Mouse (Mus musculus): ENCODE data around the gene Tfrc.

The Tfrc gene

DNA sequence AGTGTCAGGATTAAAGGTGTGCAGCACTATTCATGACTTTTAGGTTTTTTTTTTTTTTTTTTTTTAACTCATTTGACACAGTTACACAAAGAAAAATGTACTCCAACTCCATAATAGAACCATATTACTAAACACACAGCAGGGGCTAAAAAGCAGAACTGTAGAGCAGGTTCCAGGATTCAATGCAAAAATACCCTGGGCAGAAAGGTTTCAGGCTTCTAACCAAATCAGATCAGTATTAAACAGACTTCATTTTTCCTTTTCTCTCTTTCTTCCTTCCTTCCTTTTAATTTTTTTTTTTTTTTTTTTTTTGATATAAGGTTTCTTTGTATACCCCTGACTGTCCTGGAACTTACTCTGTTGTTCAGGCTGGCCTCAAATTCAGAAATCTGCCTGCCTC, 41.7 kb downstream of the Tfrc start:
- ATAC-seq (ENCODE audit: low TSS enrichment) = no peak

DNA sequence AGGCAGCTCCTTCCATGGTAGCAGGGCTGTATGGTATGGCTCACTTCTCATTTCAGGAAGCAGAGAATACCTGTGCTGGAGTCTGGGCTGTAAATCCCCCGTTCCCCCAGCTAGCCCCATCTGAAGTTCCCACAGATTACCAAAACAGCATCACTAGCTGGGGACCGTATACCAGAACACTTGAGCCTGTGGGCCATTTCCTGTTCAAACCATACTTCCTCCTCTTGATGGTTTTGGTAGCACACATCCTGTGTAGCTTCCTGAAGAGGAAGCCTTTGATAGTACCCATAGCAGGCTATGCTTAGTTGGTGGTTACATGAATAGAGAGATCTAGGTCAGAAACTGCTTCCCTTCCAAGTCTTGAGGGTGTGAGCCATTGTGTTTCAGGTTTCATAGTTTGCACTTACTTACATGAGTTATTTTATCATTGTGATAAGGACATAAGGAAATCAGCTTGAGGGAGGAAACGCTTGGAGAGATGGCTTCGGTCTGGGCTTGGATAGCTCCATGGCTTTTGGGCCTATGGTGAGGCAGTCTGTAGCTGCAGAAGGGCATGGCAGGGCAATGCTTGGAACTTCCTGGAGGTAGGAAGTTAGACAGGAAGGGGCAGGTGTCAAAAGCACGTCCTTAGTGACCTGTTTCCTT, 42.4 kb downstream of the Tfrc start:
- ATAC-seq (ENCODE audit: low TSS enrichment) = no peak

DNA sequence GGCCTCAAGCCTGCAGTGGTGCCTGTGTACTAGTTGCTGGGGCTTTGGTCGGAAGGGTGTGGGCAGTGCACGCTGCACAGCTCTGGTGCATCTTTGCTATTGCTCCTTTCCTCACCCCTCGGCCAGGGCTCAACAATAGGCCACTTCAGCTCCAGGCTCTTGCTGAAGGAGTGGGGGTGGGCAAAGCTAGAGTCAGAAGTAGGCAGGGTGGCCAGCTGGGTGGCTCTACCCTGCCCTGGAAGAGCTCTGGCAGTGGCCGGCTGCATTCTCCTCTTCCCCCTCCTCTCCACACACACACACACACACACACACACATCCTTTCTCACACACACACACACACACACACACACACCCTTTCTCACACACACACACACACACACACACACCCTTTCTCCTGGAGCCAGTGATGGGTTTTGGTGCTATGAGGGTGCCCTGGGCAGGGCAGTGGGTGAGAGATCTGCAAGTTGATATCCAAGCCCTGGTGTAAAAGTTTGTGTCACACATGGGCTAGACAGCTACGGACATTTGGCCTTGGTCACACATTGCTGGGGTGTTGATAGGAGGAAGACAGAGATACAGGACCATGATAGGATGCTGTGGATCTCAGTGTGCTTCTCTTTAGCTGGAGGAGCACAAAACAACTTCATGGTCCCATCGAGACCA, 45.5 kb downstream of the Tfrc start:
- ATAC-seq (ENCODE audit: low TSS enrichment) = no peak

DNA sequence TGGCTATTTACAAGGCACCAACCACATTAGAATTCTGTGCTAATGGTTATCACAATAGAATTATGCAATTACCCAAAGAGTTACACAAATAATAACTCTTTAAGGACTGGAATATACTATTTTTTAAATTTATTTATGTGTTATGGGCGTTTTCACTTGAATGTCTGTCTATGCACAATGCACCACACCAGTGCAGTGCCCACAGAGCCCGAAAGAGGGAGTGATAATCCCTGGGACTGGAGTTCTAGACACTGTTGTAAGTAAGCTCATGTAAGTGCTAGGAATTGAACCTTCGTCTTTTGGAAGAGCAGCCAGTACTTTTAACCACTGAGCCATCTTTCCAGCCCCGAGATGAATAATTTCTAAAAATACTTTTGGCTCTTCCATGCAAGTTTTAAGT, 46.8 kb downstream of the Tfrc start:
- no peak for ATAC-seq (ENCODE audit: low TSS enrichment)

DNA sequence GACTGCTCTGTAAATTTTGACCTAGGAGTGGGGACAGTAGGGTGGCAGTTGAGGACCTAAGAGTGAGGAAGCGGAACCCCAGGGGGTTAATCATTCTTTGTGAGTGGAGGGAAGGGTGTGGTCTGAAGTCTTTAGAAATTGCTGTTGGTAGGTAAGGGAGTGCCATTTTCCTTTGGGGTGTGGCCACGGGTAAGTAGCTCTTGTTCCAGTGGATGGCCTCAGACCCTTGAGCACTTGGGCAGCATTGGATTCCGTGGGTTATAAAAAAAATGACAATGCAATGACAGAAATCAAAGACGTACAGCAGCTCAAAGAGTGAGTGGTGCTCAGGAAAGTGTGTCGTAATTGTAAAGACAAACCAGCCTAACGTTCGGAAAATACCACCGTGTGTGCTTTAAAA, 47.6 kb downstream of the Tfrc start:
- ATAC-seq (ENCODE audit: low TSS enrichment) = no peak

DNA sequence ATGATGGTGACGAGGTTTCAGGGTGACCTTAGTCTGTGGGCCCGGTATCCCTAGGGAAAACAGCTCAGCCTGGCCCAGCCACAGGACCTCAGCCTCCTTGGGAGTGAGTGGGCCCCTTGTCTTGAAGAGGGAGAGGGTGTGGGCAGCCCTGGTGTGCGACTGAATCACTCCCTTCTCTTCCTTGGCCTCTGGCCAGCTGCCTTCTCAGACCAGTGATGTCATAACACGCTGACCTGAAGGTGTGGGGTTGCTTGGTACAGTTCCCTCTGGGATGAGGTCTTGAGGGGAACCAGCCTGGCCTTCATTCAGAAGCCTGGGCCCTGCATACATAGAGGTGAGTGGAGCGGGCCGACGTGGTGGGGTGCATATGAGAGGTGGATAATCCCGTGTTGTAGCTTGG, 48.1 kb downstream of the Tfrc start:
- ATAC-seq (ENCODE audit: low TSS enrichment) = no peak

DNA sequence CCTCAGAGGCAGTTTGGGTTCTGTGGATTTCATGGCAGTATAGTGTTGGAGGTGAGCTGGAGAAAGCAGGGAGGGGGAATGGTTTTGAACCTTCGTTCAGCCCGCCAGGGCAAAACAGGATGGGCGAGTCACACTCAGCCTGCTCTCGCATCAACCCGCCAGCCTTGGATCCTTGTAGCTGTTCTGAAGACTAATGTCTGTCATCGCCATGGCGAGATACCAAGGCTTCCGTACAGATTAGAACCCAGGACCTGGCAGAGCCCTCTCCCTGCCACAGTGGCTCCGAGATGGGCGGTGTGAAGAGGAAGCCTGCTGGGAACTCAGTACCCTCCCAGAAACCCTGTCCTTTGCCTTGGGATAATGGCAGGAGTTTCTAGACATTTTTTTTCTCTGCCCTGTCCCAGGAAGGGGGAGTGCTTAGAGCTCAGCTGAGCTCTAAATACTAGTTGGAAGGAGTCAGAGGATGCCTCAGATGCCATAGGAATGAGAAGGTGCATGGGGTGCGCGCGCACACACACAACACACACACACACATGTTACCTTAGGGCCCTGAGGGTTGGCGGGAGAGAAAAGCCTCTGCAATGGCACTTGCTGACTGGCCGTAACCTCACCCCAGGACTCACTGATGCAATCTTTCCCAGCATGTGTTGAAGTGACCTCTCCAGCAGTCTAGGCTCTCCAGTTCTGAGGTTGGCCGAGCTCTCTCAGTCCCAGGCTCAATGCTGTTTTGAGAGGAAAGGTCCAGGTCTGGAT, 49.0 kb downstream of the Tfrc start:
- no peak for ATAC-seq (ENCODE audit: low TSS enrichment)

DNA sequence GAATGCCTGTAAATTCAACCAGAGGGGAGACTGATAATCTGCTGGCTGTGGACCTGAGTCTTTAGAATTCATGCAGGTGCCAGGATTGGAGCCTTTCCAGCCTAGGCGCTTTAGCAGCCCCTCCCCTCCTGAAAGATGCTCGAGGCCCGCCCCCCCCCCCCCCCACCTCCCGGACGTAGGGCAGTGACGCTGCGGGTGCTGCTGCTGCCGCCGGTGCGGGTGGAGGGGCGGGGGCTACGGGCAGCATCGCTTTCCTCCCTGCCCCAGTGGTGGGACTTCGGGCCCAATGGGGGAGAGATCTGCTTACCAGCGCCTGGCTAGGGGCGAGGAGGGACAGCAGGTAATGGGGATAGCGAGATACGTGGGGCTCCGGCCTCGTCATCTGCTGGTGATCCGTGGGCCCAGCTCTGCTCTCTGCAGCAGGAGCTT, 50.0 kb downstream of the Tfrc start:
- peak; percentile 28 for ATAC-seq (ENCODE audit: low TSS enrichment)

DNA sequence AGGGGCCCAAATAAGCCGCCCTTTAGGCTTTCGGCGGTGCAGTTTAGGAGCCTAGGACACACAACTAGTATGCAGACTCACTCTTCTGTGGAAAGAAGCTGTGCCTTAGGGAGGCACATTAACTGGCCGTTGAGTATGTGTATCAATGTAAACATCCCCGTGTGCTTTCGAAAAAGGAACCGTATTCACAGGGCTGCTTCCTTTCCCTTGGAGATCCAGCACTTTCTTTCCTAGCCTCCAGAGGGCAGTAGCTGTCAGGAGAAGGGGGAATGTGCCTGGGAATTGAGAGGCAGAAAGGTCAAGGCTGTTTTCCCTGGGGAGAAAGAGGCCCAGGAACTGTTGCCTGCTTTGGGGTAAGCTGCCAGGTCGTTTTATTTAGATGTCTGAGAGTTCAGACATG, 50.7 kb downstream of the Tfrc start:
- peak; percentile 29 for ATAC-seq (ENCODE audit: low TSS enrichment)

DNA sequence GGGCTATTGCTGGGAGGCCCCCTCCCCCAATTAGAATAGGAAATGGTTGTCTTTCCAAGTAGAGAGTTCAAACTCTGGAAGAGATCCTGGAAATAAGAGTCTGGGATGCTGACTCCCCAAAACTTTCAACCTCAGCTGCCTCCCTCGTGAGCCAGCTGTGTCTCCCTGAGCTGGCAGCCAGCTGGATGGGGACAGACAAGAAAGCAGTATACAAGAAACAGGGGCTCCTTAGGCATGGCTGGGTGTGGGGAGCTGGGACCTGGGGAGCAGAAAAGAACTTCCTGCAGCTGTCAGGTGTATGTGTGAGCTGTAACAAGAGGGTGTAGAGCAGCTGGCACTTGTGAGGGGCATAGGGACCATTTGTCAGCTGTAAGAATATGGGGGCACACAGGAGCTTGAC, 51.4 kb downstream of the Tfrc start:
- ATAC-seq (ENCODE audit: low TSS enrichment) = no peak

DNA sequence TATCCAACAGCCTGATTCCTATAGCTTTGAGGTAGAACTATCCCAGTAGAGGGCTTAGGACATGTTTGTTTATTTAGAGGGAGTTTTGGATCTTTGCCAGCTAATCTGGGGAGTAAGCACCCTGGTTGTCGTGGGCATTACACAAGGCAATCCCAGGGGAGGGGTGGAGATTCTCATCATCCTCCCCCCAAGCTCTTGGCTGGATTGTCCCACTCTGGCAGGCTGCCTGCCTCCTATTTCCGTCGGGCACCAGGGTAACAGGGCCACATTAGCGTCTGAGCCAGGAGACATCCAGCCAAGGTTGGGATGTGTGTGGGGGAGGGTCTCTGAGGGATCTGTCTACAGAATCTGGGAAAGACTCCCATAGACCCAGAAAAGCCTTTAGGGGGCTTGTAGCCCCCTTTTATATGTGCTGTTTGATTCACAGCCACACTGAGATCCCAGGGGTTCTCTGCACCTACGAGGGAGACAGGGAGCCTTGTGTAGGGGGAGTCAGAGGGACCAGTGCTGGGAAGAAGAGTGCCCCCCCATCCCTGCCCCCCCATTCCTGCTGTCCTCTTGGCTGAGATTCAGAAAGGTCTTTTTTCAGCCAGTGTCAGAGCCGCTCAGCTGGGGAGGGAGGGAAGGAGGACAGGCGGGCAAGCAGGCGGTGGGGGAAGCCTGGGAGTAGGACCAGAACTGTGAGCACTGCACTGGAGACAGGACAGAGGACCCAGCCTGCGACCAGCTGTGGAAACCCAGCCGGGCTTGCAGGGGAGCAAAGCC, 52.0 kb downstream of the Tfrc start:
- ATAC-seq (ENCODE audit: low TSS enrichment) = 0 out of 2 replicates have a peak, but pooled peaks have one; percentile 28

DNA sequence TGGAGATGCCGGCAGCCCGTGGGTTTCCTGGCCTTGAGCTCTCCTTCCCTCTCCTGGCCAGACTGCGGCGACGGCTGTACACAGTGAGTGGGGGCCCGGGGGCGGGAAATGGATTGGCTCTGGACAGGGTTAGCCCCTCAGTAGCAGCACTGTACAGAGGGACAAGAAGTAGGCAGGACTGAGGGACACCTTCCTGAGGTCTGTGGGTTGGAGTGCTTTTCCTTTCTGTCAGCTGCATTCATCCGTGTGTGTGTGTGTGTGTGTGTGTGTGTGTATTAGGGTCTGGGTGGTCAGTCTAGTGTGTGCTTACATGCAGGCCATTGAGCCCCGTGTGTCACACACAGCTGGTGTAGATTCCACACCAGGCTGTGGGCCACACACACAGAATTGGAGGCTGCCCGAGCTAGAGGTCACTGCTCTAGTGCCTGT, 52.8 kb downstream of the Tfrc start:
- ATAC-seq (ENCODE audit: low TSS enrichment) = no peak

DNA sequence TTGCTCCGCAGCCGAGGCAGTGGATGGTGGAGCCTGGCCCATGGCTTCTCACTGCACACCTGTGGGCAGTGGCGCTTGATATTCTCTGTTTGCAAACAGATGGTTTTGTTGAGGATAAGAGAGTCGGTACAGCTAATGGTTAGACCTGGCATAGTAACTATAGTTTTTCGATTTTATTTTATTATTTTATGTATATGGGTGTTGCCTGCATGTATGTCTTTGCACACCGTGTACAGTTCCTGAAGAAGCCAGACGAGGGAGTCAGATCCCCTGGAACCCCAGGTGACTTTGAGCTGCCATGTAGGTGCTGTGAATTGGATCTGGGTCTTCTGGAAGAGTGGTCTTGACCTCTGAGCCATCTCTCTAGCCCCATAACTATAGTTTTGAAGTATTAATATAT, 53.7 kb downstream of the Tfrc start:
- ATAC-seq (ENCODE audit: low TSS enrichment) = no peak

DNA sequence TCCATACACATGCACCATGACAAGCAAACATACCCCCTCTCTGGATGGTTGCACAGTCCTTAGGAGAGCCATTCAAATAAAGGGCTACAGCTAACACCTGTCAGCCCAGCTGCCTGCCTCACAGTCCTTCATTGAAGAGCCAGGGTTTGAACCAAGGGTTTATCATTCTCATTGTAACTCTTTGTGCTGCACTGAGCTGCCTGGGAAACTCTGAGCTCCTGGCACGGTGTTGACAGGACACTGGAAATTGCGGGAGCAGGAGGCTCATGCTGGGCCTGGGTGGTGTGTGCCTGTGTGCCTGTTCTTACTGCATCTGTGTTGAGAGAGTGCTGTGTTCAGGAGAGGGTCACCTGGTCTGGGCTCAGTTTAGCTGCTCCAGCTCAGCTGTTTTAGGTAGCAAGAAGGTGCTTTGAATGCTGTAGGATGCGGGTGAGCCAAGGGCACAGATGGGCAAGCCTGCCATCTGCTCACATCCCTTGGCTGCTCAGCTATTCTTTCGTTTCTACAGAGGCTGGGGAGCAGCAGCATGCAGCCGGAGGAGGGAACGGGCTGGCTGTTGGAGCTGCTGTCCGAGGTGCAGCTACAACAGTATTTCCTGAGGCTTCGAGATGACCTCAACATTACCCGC, 54.6 kb downstream of the Tfrc start:
- ATAC-seq (ENCODE audit: low TSS enrichment) = 0 out of 2 replicates have a peak, but pooled peaks have one; percentile 8

DNA sequence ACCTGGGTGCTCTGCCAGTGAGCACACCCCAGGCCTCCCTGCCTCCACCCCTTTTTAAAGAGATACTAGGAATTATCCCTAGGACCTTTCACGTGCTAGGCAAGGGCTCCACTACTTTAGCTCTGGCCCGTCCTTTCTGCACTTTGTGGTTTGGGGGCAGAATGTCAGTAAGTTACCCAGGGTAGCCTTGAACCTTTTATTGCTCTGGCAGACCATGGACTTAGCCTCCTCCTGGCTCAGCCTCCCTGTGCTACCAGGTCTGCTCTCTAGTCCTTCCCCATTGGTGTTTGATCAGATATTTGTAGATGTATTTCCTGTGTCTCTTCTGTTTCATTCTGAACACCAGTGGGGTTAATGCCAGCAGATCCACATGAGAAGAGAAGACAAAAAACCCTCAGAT, 55.5 kb downstream of the Tfrc start:
- ATAC-seq (ENCODE audit: low TSS enrichment) = no peak

DNA sequence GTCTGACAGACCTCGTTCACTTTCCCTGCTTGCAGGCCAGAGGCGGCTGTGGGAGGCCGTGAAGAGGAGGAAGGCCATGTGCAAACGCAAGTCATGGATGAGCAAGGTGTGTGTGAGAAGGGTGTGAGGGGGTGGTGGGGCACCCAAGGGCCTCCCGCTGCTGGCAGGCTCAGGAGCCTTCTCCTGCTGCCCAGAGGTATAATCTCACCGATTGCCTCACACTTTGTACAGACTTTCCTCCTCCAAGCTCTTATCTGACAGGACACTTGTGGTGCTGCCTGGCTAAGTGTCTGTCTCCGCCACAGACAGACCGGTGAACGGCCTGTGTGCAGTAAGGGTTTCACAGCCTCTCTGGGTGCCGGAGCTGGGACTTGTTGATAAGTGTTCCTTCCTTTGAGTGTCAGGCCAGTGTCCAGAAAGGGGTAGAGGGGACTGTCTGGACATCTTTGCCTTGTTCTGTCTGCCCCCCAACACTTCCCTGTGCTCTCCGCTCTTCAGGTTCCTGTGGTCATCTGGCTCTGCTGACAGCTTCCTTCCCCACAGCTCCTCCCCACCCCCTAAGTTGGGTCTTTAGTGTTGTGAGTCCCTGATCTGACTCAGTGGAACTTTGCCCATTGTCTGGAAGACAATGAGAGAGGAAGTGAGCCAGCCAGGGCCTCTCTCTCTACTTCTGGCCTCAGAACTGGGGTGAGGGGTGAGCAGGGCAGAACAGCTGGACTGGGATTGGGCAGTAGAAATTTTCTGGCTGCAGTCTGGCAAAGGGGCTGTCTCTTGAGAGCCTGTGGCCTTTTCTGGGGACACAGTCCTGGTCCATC, 57.3 kb downstream of the Tfrc start:
- ATAC-seq (ENCODE audit: low TSS enrichment) = no peak

DNA sequence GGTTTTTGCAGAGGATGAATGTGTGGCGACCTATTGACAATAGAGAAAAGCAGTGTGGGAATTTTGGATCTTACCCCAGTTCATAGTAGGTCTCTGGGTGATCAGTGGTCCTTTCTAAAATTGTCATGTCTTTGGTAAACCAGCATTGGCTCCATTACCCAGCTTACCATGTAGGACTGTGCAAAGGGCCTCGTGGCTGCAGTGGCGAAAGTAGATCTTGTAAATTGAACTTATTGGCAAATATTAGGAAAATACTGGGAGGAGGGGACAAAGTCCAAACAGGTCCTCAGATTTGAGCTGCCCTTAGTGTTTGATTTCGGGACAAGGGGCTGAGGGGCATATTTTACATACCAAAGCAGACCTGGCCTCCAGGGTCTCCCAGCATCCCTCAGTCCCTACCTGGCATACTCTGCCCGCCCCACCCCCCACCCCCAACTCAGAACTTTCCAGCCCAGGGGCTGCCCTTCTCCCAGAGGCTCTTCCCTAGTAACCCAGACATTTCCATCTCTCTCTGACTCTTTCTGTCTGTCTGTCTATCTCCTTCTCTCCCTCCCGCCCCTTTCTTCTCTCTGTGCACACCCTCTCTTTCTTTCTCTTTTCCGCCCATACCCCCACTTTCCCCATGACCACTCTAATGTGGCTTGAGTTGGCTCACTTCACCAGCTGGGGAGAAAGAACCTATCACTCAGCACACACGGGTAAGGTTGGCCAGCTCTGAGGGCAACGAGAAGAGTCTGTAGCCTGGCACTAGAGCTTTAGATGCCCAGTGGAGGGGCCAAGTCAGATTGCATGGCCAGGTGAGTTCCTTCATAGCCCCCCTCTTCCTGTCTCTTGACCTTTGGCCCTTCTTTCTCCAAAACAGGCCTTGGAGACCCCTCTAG, 58.2 kb downstream of the Tfrc start:
- ATAC-seq (ENCODE audit: low TSS enrichment) = no peak

DNA sequence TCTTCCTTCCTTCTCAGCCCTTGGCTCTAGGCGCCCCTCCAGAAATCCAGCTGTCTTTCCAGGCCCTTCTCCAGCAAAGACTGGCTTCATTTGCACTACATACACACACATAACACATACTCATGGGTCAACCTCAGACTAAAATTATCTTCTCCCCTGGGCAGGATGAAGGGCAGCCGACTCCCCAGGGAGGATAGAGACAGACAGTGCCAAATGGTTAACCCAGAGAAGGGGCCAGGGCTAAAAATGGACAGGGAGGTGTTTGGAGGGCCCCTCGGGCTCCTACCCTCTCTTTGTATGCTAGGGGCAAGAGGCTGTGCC, 58.8 kb downstream of the Tfrc start:
- ATAC-seq (ENCODE audit: low TSS enrichment) = no peak

DNA sequence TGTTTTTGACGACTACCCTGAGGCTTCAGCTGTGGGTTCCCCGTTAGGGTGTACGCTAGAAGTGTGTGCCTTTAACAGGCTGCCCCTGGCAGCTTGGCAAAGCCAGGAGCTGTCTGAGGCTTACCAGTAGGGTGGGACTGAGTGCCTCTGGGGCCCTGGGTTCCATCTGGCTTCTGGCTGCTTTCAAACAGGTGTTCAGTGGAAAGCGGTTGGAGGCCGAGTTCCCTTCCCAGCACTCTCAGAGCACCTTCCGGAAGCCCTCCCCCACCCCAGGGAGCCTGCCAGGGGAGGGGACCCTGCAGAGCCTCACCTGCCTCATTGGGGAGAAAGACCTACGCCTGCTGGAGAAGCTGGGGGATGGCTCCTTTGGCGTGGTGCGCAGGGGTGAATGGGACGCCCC, 59.3 kb downstream of the Tfrc start:
- ATAC-seq (ENCODE audit: low TSS enrichment) = no peak

DNA sequence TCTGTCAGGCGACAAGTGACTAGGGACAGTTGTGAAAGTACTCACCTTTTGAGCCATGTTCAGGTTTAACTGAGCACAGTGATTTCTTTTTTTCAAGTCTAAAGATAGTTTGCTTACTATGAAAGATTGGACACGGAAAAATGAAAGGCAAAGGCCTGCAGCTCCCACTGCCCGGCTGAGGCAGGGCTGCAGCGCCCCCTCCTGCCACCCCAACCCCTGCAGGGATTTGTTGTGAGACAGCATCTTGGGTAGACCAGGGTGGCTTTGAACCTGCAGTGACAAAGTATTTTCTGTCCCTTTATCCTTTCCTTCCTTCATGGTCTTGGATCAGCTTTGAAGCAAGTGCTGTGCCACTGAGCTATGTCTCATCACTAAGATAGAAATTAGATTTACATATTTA, 59.8 kb downstream of the Tfrc start:
- no peak for ATAC-seq (ENCODE audit: low TSS enrichment)
